Mouse (Mus musculus): ENCODE results near the gene Prkcd. TPM values are rescaled to one million over a fixed set of nuclear protein-coding genes. Genes with fewer than 3 reads are reported as not detected.

The Prkcd gene
- polyA plus RNA-seq, 1 experiment from 2014 or later: 52.4 TPM

- Histone ChIP-seq H3K4me3 (ENCODE audit: low read length) (no peak overlapping the region), H3K4me2 (replicated peaks; ENCODE audit: low read depth, low read length) (no peak overlapping the region), H3K27me3 (ENCODE audit: insufficient read depth, low read length) (no peaks in the 10 kb centered on the region), H3K9ac (replicated peaks; ENCODE audit: low read length) (no peak overlapping the region), H3K27ac (ENCODE audit: low read length) (no peak overlapping the region), H3K9me3 (ENCODE audit: low read length) (no peaks in the 10 kb centered on the region), H3K4me1 (ENCODE audit: insufficient read depth, low read length) (peaks cover 31% of the 10 kb centered on the region), H3K36me3 (ENCODE audit: insufficient read depth, low read length) (peaks cover 16% of the 10 kb centered on the region)
- WGBS: 78% methylated on average over 4 of the region's 4 CpGs
- ATAC-seq (ENCODE audit: low FRiP score, low TSS enrichment): no peak
Measured at GRCm38 (mm10) chr14:30553185-30553584, 72.8 kb downstream of the Prkcd start.

- Histone ChIP-seq H3K36me3 (ENCODE audit: insufficient read depth, low read length) (peaks cover 11% of the 10 kb centered on the region), H3K9ac (replicated peaks; ENCODE audit: low read length) (no peak overlapping the region), H3K27me3 (ENCODE audit: insufficient read depth, low read length) (no peaks in the 10 kb centered on the region), H3K4me2 (replicated peaks; ENCODE audit: low read depth, low read length) (no peak overlapping the region; the same call in 1 of the 2 replicates), H3K4me3 (ENCODE audit: low read length) (no peak overlapping the region), H3K27ac (ENCODE audit: low read length) (no peak overlapping the region), H3K4me1 (ENCODE audit: insufficient read depth, low read length) (peaks cover 33% of the 10 kb centered on the region), H3K9me3 (ENCODE audit: low read length) (no peaks in the 10 kb centered on the region)
- ATAC-seq (ENCODE audit: low FRiP score, low TSS enrichment): no peak
- 93% methylated on average over 2 of the region's 2 CpGs for WGBS
Measured at GRCm38 (mm10) chr14:30551981-30552380, 74.0 kb downstream of the Prkcd start.

- H3K4me3 ChIP-seq (ENCODE audit: low read length): peak overlapping the region; percentile 80
- no peak for ATAC-seq (ENCODE audit: low FRiP score, low TSS enrichment)
- no peak overlapping the region for H3K27ac ChIP-seq (ENCODE audit: low read length)
Measured at GRCm38 (mm10) chr14:30551509-30551908, 74.5 kb downstream of the Prkcd start.

GRCm38 (mm10) chr14:30550232-30551070 lies 75.6 kb downstream of the Prkcd start:
- WGBS: 29% methylated on average over 8 of the region's 8 CpGs

More at GRCm38 (mm10) chr14:30551509-30551908, 74.5 kb downstream of the Prkcd start:
- Histone ChIP-seq H3K4me2 (replicated peaks; ENCODE audit: low read depth, low read length) (peak overlapping the region; percentile 95), H3K27me3 (ENCODE audit: insufficient read depth, low read length) (no peaks in the 10 kb centered on the region), H3K4me1 (ENCODE audit: insufficient read depth, low read length) (peaks cover 33% of the 10 kb centered on the region), H3K9me3 (ENCODE audit: low read length) (no peaks in the 10 kb centered on the region), H3K36me3 (ENCODE audit: insufficient read depth, low read length) (peaks cover 11% of the 10 kb centered on the region), H3K9ac (replicated peaks; ENCODE audit: low read length) (no peak overlapping the region)
- WGBS: 66% methylated on average over 5 of the region's 5 CpGs

GRCm38 (mm10) chr14:30549777-30550149 lies 76.2 kb downstream of the Prkcd start:
- 0% methylated on average over 10 of the region's 10 CpGs for WGBS
- H3K4me3 ChIP-seq (ENCODE audit: low read length): peak overlapping the region; percentile 80
- H3K4me2 ChIP-seq (replicated peaks; ENCODE audit: low read depth, low read length): peak overlapping the region; percentile 95
- H3K9me3 ChIP-seq (ENCODE audit: low read length): no peaks in the 10 kb centered on the region
- peaks cover 33% of the 10 kb centered on the region for H3K4me1 ChIP-seq (ENCODE audit: insufficient read depth, low read length)
- peak overlapping the region; percentile 89 for H3K9ac ChIP-seq (replicated peaks; ENCODE audit: low read length)
- no peak for ATAC-seq (ENCODE audit: low FRiP score, low TSS enrichment)
- peak overlapping the region; percentile 94 for H3K27ac ChIP-seq (ENCODE audit: low read length)
- no peaks in the 10 kb centered on the region for H3K27me3 ChIP-seq (ENCODE audit: insufficient read depth, low read length)
- H3K36me3 ChIP-seq (ENCODE audit: insufficient read depth, low read length): 0 out of 2 replicates have a peak, but pooled peaks cover 3% of the 10 kb centered on the region

More at GRCm38 (mm10) chr14:30550232-30551070, 75.6 kb downstream of the Prkcd start:
- peak overlapping the region; percentile 80 for H3K4me3 ChIP-seq (ENCODE audit: low read length)
- H3K9me3 ChIP-seq (ENCODE audit: low read length): no peaks in the 10 kb centered on the region
- peak overlapping the region; percentile 95 for H3K4me2 ChIP-seq (replicated peaks; ENCODE audit: low read depth, low read length)
- H3K36me3 ChIP-seq (ENCODE audit: insufficient read depth, low read length): 0 out of 2 replicates have a peak, but pooled peaks cover 3% of the 10 kb centered on the region
- H3K9ac ChIP-seq (replicated peaks; ENCODE audit: low read length): peak overlapping the region; percentile 89
- H3K4me1 ChIP-seq (ENCODE audit: insufficient read depth, low read length): peaks cover 33% of the 10 kb centered on the region
- ATAC-seq (ENCODE audit: low FRiP score, low TSS enrichment): no peak
- no peaks in the 10 kb centered on the region for H3K27me3 ChIP-seq (ENCODE audit: insufficient read depth, low read length)
- H3K27ac ChIP-seq (ENCODE audit: low read length): no peak overlapping the region

GRCm38 (mm10) chr14:30548965-30549776 lies 76.8 kb downstream of the Prkcd start:
- Histone ChIP-seq H3K9me3 (ENCODE audit: low read length) (no peaks in the 10 kb centered on the region), H3K27ac (ENCODE audit: low read length) (peak overlapping the region; percentile 94), H3K4me2 (replicated peaks; ENCODE audit: low read depth, low read length) (peak overlapping the region; percentile 95), H3K4me3 (ENCODE audit: low read length) (peak overlapping the region; percentile 80), H3K27me3 (ENCODE audit: insufficient read depth, low read length) (no peaks in the 10 kb centered on the region), H3K9ac (replicated peaks; ENCODE audit: low read length) (peak overlapping the region; percentile 89), H3K4me1 (ENCODE audit: insufficient read depth, low read length) (peaks cover 33% of the 10 kb centered on the region), H3K36me3 (ENCODE audit: insufficient read depth, low read length) (0 out of 2 replicates have a peak, but pooled peaks cover 3% of the 10 kb centered on the region)
- WGBS: under 1% methylated on average over 66 of the region's 69 CpGs
- peak; percentile 94 for ATAC-seq (ENCODE audit: low FRiP score, low TSS enrichment)

GRCm38 (mm10) chr14:30548131-30548720 lies 77.8 kb downstream of the Prkcd start, which contains the start of gene Tkt:
Gene Tkt (plus strand): TSS chr14:30548359.
- Histone ChIP-seq H3K4me1 (ENCODE audit: insufficient read depth, low read length) (peaks cover 33% of the 10 kb centered on the region), H3K27me3 (ENCODE audit: insufficient read depth, low read length) (no peaks in the 10 kb centered on the region), H3K4me3 (ENCODE audit: low read length) (peak within 1 kb of the TSS; percentile 80), H3K9ac (replicated peaks; ENCODE audit: low read length) (peak within 1 kb of the TSS; percentile 89), H3K4me2 (replicated peaks; ENCODE audit: low read depth, low read length) (peak within 1 kb of the TSS; percentile 95), H3K9me3 (ENCODE audit: low read length) (no peaks in the 10 kb centered on the region), H3K36me3 (ENCODE audit: insufficient read depth, low read length) (no peaks in the 10 kb centered on the region), H3K27ac (ENCODE audit: low read length) (peak within 1 kb of the TSS; percentile 94)
- ATAC-seq (ENCODE audit: low FRiP score, low TSS enrichment): peak; percentile 40
- 26% methylated on average over 8 of the region's 8 CpGs for WGBS

Small RNA genes within 50 kb of the gene (microRNA-seq; reads per million reads assigned to microRNA genes)
- gene Mir3076: 3.6 reads per million, percentile 17 among the genes with 10 or more reads in this experiment

Other genes starting within 250 kb of the Prkcd start
- 28.3 and 32.1 TPM in 2 replicates for gene Dcp1a, start 146.7 kb downstream of the Prkcd start, polyA plus RNA-seq (2015; fragmentation: Nextera tagmentation; extraction: Ambion mirVana)
- 3.0 and 3.3 TPM in 2 replicates for gene Cacna1d, start 134.8 kb downstream of the Prkcd start, polyA plus RNA-seq (2015; fragmentation: Nextera tagmentation; extraction: Ambion mirVana)
- 314 TPM in 2 replicates for gene Tkt, start 77.9 kb downstream of the Prkcd start, polyA plus RNA-seq (2015; fragmentation: Nextera tagmentation; extraction: Ambion mirVana)
- 19.6 and 20.3 TPM in 2 replicates for gene Rft1, start 28.1 kb upstream of the Prkcd start, polyA plus RNA-seq (2015; fragmentation: Nextera tagmentation; extraction: Ambion mirVana)
- gene Sfmbt1, start 88.6 kb upstream of the Prkcd start, polyA plus RNA-seq (2015; fragmentation: Nextera tagmentation; extraction: Ambion mirVana): 13.6 and 14.5 TPM in 2 replicates
- 25.1 and 25.7 TPM in 2 replicates for gene Tmem110, start 199.4 kb upstream of the Prkcd start, polyA plus RNA-seq (2015; fragmentation: Nextera tagmentation; extraction: Ambion mirVana)